8 mouse cellular contexts compared by ENCODE assay signal in the genomic region with DNA sequence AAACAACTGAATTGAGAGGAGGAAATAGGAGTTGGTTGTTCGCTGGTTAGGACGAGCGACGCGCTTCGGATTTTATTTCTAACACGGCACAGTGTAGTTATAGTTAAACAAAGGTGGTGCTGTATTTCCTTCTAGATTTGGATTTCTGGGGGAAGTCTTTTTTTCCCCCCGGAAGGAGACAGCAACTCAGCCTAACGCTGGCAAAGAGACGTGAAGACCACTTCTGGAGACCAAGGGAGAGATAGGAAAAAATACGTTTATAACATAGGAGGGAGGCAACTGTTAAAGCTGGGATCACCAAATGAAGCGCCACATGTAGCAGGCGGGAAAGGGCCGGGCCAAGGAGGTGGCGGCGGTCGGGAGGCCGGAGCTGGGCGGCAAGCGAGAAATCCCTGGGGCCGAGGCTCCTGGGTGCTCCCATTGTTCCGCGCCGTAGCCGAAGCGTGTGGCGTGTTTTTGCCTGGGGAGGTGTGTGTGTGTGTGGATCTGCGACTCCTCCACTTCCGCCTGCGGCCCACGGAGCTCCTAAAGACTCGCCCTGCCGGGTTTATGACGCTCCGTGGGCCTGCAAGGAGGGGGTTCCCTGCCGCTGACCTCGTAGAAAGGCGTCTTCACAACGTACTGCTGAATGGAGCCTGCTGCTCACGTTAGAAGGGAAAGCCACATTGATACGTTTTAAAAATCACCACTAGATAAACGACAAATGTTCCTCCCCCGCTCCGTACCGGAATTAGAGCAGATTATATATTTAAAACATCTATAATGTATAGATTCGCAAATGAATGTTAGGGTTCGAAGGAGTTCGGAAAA. TPM values are rescaled to one million over a fixed set of nuclear protein-coding genes. Genes with fewer than 3 reads are reported as not detected.
DNase-seq lines count a peak whose midpoint lies in the region; ATAC-seq and TF ChIP-seq lines count a peak whose summit lies in the region.

No protein-coding gene starts in this region.

- peak overlapping the region; percentile 91 for H3K4me2 ChIP-seq in midbrain, postnatal 0 days (ENCODE audit: low read depth, low read length, poor library complexity, severe bottlenecking)

- TF ChIP-seq CTCF in liver, adult 2 months (IDR thresholded peaks at IDR 0.05; ENCODE audit: low read depth, low read length): no peak
- TF ChIP-seq CTCF in midbrain, postnatal 0 days (IDR thresholded peaks at IDR 0.05): no peak

- H3K27me3 ChIP-seq in embryonic facial prominence, embryonic 10.5 days (replicated peaks; ENCODE audit: low read depth, poor library complexity, severe bottlenecking): no peaks in the 10 kb centered on the region
- no peaks in the 10 kb centered on the region for H3K27me3 ChIP-seq in liver, adult 2 months (ENCODE audit: control insufficient read depth, insufficient read depth, low read length)
- no peaks in the 10 kb centered on the region for H3K27me3 ChIP-seq in midbrain, postnatal 0 days (ENCODE audit: insufficient read depth, low read length)

- peaks cover 54% of the 10 kb centered on the region for H3K4me1 ChIP-seq in embryonic facial prominence, embryonic 10.5 days
- peaks cover 7% of the 10 kb centered on the region; the same call in 1 of the 2 replicates for H3K4me1 ChIP-seq in liver, adult 2 months (ENCODE audit: control insufficient read depth, insufficient read depth, low read length)
- no peaks in the 10 kb centered on the region for H3K4me1 ChIP-seq in midbrain, postnatal 0 days (ENCODE audit: insufficient read depth, low read length)

- TF ChIP-seq POLR2A in liver, adult 2 months (IDR thresholded peaks at IDR 0.05; ENCODE audit: extremely low read depth, insufficient read depth, low read length): 0 out of 2 replicates have a peak, but pooled peaks have one; percentile 16

- H3K4me3 ChIP-seq in embryonic facial prominence, embryonic 10.5 days: peak overlapping the region; percentile 79
- H3K4me3 ChIP-seq in liver, adult 2 months (ENCODE audit: insufficient read depth, low read depth, low read length): peak overlapping the region; percentile 75
- peak overlapping the region; percentile 68 for H3K4me3 ChIP-seq in midbrain, postnatal 0 days (ENCODE audit: low read depth, low read length)

- H3K27ac ChIP-seq in embryonic facial prominence, embryonic 10.5 days (replicated peaks): peak overlapping the region; percentile 99
- H3K27ac ChIP-seq in liver, adult 2 months (replicated peaks; ENCODE audit: insufficient read depth, low read depth, low read length): peak overlapping the region; percentile 90
- peak overlapping the region; percentile 96 for H3K27ac ChIP-seq in midbrain, postnatal 0 days (ENCODE audit: low read depth, low read length)

- no peaks in the 10 kb centered on the region for H3K36me3 ChIP-seq in embryonic facial prominence, embryonic 10.5 days (replicated peaks)
- H3K36me3 ChIP-seq in liver, adult 2 months (ENCODE audit: control insufficient read depth, insufficient read depth, low read length): no peaks in the 10 kb centered on the region
- H3K36me3 ChIP-seq in midbrain, postnatal 0 days (ENCODE audit: insufficient read depth, low read length): no peaks in the 10 kb centered on the region

- ATAC-seq in frontal cortex, adult (ENCODE audit: low TSS enrichment): peak; percentile 55
- peak; percentile 11; the same call in 1 of the 2 replicates for ATAC-seq in midbrain, postnatal 0 days (ENCODE audit: low FRiP score)

- H3K79me2 ChIP-seq in liver, adult 2 months (ENCODE audit: control insufficient read depth, insufficient read depth, low read length): no peaks in the 10 kb centered on the region

- H3K9ac ChIP-seq in liver, adult 2 months (ENCODE audit: low read depth, low read length): peak overlapping the region; percentile 94
- peak overlapping the region; percentile 79 for H3K9ac ChIP-seq in midbrain, postnatal 0 days (replicated peaks; ENCODE audit: low read length, poor library complexity, severe bottlenecking)

- no peak for DNase-seq in frontal cortex, postnatal 25 days (ENCODE audit: low spot score in 2 of 2)
- DNase-seq in embryonic facial prominence, embryonic 10.5 days (ENCODE audit: low spot score): peak; percentile 69
- DNase-seq in heart, adult 9 months (ENCODE audit: low spot score in 2 of 2): peak; percentile 72 to 74
- DNase-seq in kidney, adult 8-10 months: peak; percentile 54 to 60
- peak; percentile 44 for DNase-seq in liver, adult 2 months (ENCODE audit: extremely low read depth, low read depth, low spot score)
- DNase-seq in midbrain, postnatal 0 days (ENCODE audit: low spot score): peak; percentile 71
- DNase-seq in spleen, postnatal 4 days (ENCODE audit: low spot score in 2 of 2): peak; percentile 68 to 85

- H3K9me3 ChIP-seq in embryonic facial prominence, embryonic 10.5 days: no peaks in the 10 kb centered on the region
- H3K9me3 ChIP-seq in midbrain, postnatal 0 days (ENCODE audit: low read length): no peaks in the 10 kb centered on the region

- WGBS in embryonic facial prominence, embryonic 10.5 days: under 1% methylated on average over 48 of the region's 48 CpGs
- WGBS in liver, adult 2 months: 1% methylated on average over 48 of the region's 48 CpGs
- WGBS in midbrain, postnatal 0 days: under 1% methylated on average over 47 of the region's 48 CpGs

RNA-seq across cellular contexts. Expression of a gene that starts 2.5 kb away (rescaled TPM):
- polyA plus RNA-seq in embryonic facial prominence, embryonic 10.5 days (2016; fragmentation: Nextera tagmentation; extraction: Ambion mirVana): 64.4 and 65.5 TPM in 2 replicates
- total RNA-seq in liver, adult 2 months (2014; rRNA removed): 18.0 and 20.4 TPM in 2 replicates
- 15.7 and 16.7 TPM in 2 replicates for polyA plus RNA-seq in liver, adult 2 months (2012; rRNA removed)
- total RNA-seq in midbrain, postnatal 0 days (2014; rRNA removed): 22.7 and 96.5 TPM in 2 replicates
- polyA plus RNA-seq in midbrain, postnatal 0 days (2015; fragmentation: Nextera tagmentation; extraction: Ambion mirVana): 23.9 and 28.9 TPM in 2 replicates

RNA-seq across cellular contexts. Expression of a gene that starts 8.7 kb away (rescaled TPM):
- 15.5 and 16.6 TPM in 2 replicates for polyA plus RNA-seq in embryonic facial prominence, embryonic 10.5 days (2016; fragmentation: Nextera tagmentation; extraction: Ambion mirVana)
- total RNA-seq in liver, adult 2 months (2014; rRNA removed): 0.47 and 1.3 TPM in 2 replicates
- polyA plus RNA-seq in liver, adult 2 months (2012; rRNA removed): 0.24 and 0.33 TPM in 2 replicates
- total RNA-seq in midbrain, postnatal 0 days (2014; rRNA removed): 12.1 and 12.4 TPM in 2 replicates
- polyA plus RNA-seq in midbrain, postnatal 0 days (2015; fragmentation: Nextera tagmentation; extraction: Ambion mirVana): 3.5 and 4.3 TPM in 2 replicates

RNA-seq across cellular contexts. Expression of a gene that starts 20.0 kb away (rescaled TPM):
- polyA plus RNA-seq in embryonic facial prominence, embryonic 10.5 days (2016; fragmentation: Nextera tagmentation; extraction: Ambion mirVana): 12.7 and 17.7 TPM in 2 replicates
- total RNA-seq in liver, adult 2 months (2014; rRNA removed): 2.3 and 2.8 TPM in 2 replicates
- 1.4 and 1.9 TPM in 2 replicates for polyA plus RNA-seq in liver, adult 2 months (2012; rRNA removed)
- total RNA-seq in midbrain, postnatal 0 days (2014; rRNA removed): 2.4 and 3.6 TPM in 2 replicates
- 9.7 and 10.3 TPM in 2 replicates for polyA plus RNA-seq in midbrain, postnatal 0 days (2015; fragmentation: Nextera tagmentation; extraction: Ambion mirVana)

Comparison
In these comparisons a context has a peak if more than half of its experiments do, and no peak if none do; other contexts are left out.
1. DNase-seq: peak in embryonic facial prominence, embryonic 10.5 days (single experiment), heart, adult 9 months (2 of 2), kidney, adult 8-10 months (2 of 2), liver, adult 2 months (single experiment), midbrain, postnatal 0 days (single experiment) and spleen, postnatal 4 days (2 of 2); none in frontal cortex, postnatal 25 days (0 of 2).
2. Peak in every context shown above with its lines, with median percentiles within 50 percentile points of each other: H3K27ac ChIP-seq and H3K4me3 ChIP-seq.